Mouse (Mus musculus): ENCODE data around the gene Slc16a3.

DNA sequence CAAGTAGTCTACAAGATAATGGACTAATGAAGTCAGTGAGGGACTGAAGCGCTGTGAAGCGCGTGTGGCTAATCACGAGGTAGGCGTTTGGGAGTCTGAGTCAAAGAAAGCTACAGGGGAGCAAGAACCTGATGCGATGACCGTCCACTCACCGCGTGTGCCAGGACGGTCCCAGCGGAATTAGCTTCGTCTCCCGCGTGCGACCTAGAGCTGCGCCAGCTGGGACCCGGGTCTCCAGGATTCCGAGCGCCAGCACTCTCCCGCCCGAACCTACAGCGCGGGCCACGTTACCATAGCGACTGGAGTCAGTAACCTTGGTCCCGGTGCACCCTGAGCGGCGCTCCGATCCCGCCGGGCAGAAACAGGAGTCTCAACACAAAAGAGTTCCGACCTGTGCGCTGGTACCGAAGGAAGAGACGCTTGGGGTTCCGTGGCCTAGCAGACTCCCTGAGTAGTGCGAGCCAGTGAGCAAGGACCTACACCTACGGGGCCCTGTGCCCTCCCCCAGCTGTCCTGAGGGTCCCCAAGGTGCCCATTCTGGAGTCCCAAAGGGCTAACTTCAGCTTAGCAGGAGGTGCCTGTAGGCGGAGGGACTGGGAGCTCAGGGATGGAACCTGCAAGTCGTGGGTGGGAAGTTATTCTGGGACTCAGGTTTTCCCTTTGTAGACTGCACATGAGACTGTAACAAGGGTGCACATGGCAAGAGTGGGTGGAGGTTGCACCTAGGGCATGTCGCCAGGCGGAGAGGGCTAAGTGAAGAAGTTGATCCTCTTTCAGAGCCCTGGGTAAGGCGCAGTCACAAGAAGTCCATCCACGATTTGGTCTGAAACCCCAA, 15.5 kb upstream of the Slc16a3 start, which contains the start of gene Ccdc57:
- TF ChIP-seq POLR2A (IDR thresholded peaks at IDR 0.05; ENCODE audit: borderline replicate concordance, extremely low read depth, low read depth, low read length), result peak; percentile 8; the same call in 1 of the 2 replicates
- TF ChIP-seq CTCF (IDR thresholded peaks at IDR 0.05; ENCODE audit: insufficient read depth, low read length), result no peak
